Mouse (Mus musculus) MN1 (cell line): Measurements from ENCODE around the gene Gm10961.
A peak's percentile ranks its signal among the peaks of the same experiment; 100 is the strongest.
"Not testable (repeated sequence)": the region's sequence is repeated elsewhere in the genome, so short reads cannot be mapped to it uniquely, and the experiment has no call there.

Experiments used
- DNase-seq: peaks from one replicate; pipeline ENCODE4 v3.0.0-alpha.2; 2016; ENCODE audit warnings: low spot score

The Gm10961 gene

GRCm38 (mm10) chr3:107612902-107613525 is 18.1 kb upstream of the Gm10961 start:
- peak; percentile 75 for DNase-seq

GRCm38 (mm10) chr3:107617800-107618199 is 13.3 kb upstream of the Gm10961 start:
- no peak for DNase-seq

- no peak for DNase-seq
Measured at GRCm38 (mm10) chr3:107619911-107620310, 11.2 kb upstream of the Gm10961 start.

GRCm38 (mm10) chr3:107621286-107622075 is 9.6 kb upstream of the Gm10961 start:
- DNase-seq = no peak

- no peak for DNase-seq
Measured at GRCm38 (mm10) chr3:107622537-107622936, 8.6 kb upstream of the Gm10961 start.

- DNase-seq = no peak
Measured at GRCm38 (mm10) chr3:107624424-107624823, 6.7 kb upstream of the Gm10961 start.

- no peak for DNase-seq
Measured at GRCm38 (mm10) chr3:107625536-107625935, 5.6 kb upstream of the Gm10961 start.

- DNase-seq = no peak
Measured at GRCm38 (mm10) chr3:107626751-107627150, 4.4 kb upstream of the Gm10961 start.

GRCm38 (mm10) chr3:107627641-107628040 is 3.5 kb upstream of the Gm10961 start:
- DNase-seq = no peak

- no peak for DNase-seq
Measured at GRCm38 (mm10) chr3:107628551-107628950, 2.6 kb upstream of the Gm10961 start.

GRCm38 (mm10) chr3:107629411-107629810 is 1.7 kb upstream of the Gm10961 start:
- DNase-seq = no peak

GRCm38 (mm10) chr3:107631523-107631958 is 419 bp downstream of the Gm10961 start, which contains the start of gene Strip1:
Gene Strip1 (minus strand): TSS chr3:107631694.
- DNase-seq = peak; percentile 96

- DNase-seq = no peak
Measured at GRCm38 (mm10) chr3:107632786-107633185, 1.7 kb downstream of the Gm10961 start.

- no peak for DNase-seq
Measured at GRCm38 (mm10) chr3:107633906-107634305, 2.8 kb downstream of the Gm10961 start.

GRCm38 (mm10) chr3:107635836-107636235 is 4.7 kb downstream of the Gm10961 start:
- DNase-seq = no peak

- DNase-seq = no peak
Measured at GRCm38 (mm10) chr3:107636236-107636635, 5.1 kb downstream of the Gm10961 start.

- no peak for DNase-seq
Measured at GRCm38 (mm10) chr3:107637606-107638172, 6.6 kb downstream of the Gm10961 start.

- no peak for DNase-seq
Measured at GRCm38 (mm10) chr3:107646947-107647346, 15.8 kb downstream of the Gm10961 start.

- not testable (repeated sequence) for DNase-seq
Measured at GRCm38 (mm10) chr3:107650276-107650675, 19.2 kb downstream of the Gm10961 start.

- no peak for DNase-seq
Measured at GRCm38 (mm10) chr3:107652968-107653367, 21.8 kb downstream of the Gm10961 start.

GRCm38 (mm10) chr3:107654861-107655260 is 23.7 kb downstream of the Gm10961 start:
- no peak for DNase-seq

GRCm38 (mm10) chr3:107655491-107655890 is 24.4 kb downstream of the Gm10961 start:
- DNase-seq = no peak

- no peak for DNase-seq
Measured at GRCm38 (mm10) chr3:107656151-107656550, 25.0 kb downstream of the Gm10961 start.
